Mouse (Mus musculus) right cerebral cortex, adult 2 months (tissue): ENCODE measurements around the gene Snx21.
"Not testable (repeated sequence)": the region's sequence is repeated elsewhere in the genome, so short reads cannot be mapped to it uniquely, and the experiment has no call there.

ENCODE experiments used
- DNase-seq, 2 experiments: peaks; one replicate each; pipeline ENCODE4 v3.0.0; 2021 to 2022; ENCODE audit warnings: low spot score in 2 of 2

Snx21 gene

DNA sequence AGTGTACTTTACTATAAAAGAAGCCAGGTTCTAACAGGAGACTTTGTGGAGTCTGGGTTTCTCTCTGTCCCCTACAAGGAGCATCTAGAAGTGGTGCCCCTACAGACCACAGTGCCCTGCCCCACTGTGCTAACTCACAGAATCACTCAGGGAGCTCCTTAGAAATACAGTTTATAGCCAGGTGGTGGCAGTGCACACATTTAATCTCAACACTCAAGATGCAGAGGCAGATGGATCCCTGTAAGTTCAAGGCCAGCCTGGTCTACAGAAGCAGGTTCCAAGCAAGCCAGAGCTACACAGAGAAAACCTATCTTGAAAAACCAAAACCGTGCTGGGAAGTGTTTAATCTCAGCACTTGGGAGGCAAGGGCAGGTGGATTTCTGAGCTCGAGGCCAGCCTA, 8.1 kb downstream of the Snx21 start:
- DNase-seq = no peak

GRCm38 (mm10) chr2:164794293-164794692, 8.7 kb downstream of the Snx21 start:
- DNase-seq = peak; percentile 87 to 89

DNA sequence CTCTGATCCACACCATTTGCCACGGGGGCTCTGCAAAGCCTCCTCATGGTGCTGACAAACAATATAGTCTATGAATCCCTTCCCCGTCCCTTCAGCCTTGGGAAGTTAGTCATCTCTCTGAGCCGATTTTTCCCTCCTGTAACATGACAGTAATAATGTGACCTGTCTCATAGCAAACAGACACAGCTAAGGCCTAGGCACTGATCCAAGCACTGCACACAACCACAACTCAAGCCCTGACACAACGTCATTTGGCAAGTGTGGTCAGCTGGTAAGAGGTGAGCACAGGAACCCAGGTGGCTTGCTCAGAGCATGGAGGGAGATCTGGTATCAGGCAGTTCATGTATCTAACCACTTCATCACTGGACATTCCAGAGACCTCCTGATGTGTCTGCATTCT, 10.2 kb downstream of the Snx21 start:
- DNase-seq = no peak

DNA sequence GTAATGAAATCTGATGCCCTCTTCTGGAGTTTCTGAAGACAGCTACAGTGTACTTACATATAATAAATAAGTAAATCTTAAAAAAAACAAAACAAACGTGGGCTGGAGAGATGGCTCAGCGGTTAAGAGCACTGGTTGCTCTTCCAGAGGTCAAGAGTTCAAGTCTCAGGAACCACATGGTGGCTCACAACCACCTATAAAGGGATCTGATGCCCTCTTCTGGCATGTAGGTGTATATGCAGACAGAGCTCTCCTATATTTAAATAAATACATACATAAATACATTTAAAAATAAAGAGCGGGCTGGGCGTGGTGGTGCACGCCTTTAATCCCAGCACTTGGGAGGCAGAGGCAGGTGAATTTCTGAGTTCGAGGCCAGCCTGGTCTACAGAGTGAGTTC, 12.9 kb downstream of the Snx21 start:
- DNase-seq = not testable (repeated sequence)

DNA sequence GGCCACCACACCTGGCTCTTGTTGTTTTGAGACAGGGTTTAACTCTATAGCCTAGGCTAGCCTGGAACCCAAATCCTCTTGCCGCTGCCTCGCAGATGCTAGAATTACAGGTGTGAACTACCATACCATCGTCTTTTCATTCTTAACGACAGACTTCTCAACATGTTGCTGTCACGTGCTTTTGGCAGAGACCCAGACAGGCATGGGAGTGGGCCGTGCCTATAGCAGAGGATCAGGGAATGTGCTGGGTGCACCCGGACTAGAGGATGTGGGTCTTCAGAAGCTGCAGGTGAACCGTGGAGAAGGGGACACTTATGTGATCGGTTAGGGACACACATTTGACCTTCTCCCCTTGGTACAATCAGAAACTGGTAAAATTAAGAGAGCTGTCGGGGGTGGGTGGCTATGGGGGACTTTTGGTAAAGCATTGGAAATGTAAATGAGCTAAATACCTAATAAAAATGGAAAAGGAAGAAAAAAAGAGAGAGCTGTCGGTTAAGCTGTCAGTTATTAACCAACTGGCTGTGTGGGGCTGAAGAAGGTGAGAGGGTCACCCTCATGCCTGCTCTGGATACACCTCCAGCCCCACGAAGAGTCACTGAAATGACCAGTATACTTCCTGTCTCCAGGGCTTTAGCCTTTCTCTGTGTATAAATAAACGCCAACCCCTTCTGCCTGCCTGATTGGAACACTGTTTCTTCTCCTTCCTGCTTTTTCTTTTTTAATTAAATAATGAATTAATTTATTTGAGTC, 14.8 kb downstream of the Snx21 start:
- DNase-seq = no peak

DNA sequence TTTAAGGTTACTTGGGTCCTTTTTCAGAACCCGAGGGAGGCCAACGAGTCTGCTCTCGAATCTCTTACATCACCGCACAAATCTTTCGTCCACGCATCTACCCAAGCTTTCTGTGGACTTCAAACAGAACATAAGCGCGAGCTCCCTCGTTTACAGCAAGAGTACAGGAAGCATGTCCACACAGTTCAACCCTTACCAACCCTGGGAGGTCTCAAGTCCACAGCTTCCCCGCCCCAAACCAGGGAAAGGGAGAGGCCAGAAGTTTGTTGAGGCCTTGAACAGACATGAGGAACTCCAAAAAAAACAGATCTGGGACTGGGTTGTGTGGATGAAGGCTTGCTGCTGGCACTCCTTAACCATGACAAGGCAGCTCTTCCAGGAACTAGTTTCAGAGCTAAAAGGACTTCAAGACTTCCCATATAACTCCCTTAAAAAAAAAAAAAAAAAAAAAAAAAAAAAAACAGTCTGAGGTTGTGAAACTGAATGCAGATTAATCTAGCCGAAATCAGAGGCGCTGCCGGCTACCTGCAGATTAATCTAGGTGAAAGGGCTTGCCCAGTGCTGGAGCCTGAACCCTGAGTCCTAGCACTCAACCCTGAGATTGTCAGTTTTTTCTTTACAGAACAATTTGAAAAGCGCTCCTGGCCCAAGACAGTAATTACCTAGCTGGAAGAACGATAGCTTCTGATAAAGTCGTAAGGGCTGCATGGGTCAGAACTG, 17.7 kb downstream of the Snx21 start:
- DNase-seq = no peak

- DNase-seq = no peak
Observed at GRCm38 (mm10) chr2:164803921-164804313, 18.3 kb downstream of the Snx21 start.

- peak; percentile 99 to 100 for DNase-seq
Observed at GRCm38 (mm10) chr2:164804533-164805331, 19.1 kb downstream of the Snx21 start, which contains the start of the genes Acot8 and Zswim3. Acot8 (minus strand) TSS chr2:164804882. Zswim3 (plus strand) TSS chr2:164805098.

DNA sequence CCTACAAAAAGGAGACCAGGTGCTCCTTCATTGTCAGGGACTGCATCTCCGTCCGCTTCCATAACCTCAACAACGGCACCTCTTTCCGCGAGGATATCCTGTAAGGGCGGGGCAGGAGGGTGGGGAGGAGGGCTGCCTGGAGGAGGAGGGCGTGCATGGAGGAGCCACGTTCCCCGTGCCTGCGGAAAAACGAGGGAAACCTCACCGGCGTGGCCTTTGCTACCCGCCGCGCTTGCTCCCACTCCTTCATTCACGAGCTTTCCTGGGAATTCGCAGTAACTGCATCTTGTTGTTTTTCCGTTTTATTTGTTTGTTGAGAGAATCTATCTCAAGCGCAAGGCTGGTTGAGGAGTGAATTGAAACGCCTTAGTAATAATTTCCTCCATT, 19.7 kb downstream of the Snx21 start:
- no peak for DNase-seq

DNA sequence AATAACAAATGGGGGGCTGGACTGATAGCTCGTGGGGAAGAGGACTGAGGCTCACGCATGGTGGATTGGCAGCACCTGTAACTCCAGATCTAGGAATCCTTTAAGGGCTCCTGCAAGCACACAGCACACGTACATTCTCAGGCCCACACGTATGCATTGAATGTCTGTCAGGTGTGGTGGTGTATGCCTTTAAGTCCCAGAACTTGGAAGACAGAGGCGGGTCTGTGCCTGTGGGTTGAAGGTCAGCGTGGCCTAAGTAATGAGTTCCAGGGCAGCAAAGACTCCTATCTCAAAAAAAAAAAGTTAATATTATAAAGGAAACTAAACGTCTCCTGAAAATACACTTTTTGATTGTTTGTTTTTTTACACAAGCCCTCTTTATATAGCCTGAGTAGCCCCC, 21.0 kb downstream of the Snx21 start:
- DNase-seq = no peak

DNA sequence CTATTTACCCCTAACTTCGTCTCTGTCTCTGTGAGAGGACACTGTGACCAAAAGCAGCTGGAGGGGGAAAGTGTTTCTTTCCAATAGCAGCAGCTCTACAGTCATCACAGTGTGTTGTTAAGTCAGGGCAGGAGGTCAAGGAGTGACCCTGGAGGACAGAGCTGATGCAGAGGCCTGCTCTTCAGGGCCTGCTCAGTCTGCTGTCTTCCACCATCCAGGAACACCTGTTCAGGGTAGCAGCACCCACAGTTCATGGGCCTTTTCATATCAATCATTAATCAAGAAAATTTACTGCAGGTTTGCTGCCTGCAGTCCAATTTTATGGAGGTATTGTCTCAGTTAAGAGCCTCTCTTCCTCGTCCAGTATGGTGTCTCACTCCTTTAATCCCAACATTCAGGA, 27.9 kb downstream of the Snx21 start:
- DNase-seq = no peak

- no peak for DNase-seq
Observed at GRCm38 (mm10) chr2:164815348-164815747, 29.7 kb downstream of the Snx21 start.

GRCm38 (mm10) chr2:164815821-164816220, 30.2 kb downstream of the Snx21 start:
- DNase-seq = no peak

DNA sequence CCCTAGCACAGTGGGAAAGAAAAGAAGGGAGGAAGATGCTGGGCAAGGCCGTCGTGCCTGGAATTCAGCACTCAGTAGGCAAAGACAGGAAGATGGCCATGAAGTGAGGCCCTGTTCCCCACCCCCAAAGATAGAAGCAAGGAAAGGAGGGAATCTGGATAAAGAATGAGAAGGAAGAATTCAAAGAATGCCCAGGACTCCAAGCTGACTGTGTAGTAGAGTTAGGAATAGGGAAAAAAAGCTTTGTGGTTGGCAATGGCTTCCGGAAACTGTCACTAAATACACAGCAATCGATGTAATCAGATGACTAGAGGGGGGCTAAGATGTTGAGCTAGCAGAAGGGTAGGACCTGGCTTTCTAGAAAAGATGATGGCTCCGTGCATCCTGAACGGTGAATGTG, 31.6 kb downstream of the Snx21 start:
- no peak for DNase-seq

DNA sequence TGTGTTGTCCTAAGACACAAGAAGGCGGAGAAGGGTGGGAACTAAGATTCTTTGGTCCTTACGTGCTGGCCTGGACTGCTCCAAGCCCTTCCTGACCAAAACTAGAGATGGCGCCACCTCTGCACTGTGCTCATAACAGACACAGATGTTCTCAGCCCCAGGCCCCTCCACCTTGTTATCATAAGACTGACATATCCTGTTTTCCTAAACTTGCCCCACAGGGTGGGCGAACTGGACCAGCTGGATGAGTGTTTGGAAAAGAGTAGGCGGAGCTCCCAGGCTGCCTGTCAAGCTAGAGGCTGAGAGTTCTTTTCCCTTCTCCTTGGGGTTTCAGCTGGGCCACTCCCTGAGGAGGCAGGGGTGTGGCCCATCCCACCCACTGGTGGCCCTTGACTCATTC, 32.1 kb downstream of the Snx21 start:
- no peak for DNase-seq

DNA sequence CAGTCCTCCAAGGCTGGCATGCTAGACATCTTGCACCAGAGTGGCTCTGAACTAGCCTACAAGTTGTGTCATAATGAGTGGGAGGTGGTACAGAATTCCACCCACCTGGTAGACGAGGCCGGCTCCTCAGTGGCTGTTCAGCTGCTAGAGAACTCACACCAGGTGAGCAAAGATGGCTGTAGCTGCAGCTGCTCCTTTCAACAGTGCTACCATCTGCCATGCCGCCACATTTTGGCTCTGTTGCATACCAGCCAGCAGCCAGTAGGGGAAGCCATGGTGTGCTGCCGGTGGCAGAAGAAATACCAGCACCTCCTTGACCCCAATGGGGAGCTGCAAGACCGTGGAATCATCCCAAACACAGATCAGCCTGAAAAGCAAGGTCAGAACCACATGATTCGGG, 35.4 kb downstream of the Snx21 start:
- DNase-seq = no peak

- peak; percentile 100 for DNase-seq
Observed at GRCm38 (mm10) chr2:164822636-164823165, 37.1 kb downstream of the Snx21 start, which contains the start of gene Zswim1. Zswim1 (plus strand) TSS chr2:164822686.

DNA sequence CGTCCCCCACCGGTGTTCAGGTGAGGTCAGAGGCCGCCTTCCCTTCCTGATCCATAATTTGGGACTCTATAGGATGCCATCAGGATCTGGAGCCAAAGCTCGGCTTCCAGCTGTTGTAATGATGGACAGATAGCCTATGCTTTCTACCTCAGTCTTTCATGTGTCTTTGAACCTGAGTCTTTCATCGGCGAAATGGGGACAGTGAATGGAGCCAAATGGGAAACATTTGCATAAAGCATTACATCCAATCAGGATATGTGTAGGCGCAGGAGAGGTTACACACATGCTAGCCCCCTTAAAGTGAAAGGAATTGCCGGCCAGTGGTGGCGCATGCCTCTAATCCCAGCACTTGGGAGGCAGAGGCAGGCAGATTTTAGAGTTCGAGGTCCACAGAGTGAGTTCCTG, 37.6 kb downstream of the Snx21 start:
- peak in 1 of 2 experiments; percentile 55 for DNase-seq

DNA sequence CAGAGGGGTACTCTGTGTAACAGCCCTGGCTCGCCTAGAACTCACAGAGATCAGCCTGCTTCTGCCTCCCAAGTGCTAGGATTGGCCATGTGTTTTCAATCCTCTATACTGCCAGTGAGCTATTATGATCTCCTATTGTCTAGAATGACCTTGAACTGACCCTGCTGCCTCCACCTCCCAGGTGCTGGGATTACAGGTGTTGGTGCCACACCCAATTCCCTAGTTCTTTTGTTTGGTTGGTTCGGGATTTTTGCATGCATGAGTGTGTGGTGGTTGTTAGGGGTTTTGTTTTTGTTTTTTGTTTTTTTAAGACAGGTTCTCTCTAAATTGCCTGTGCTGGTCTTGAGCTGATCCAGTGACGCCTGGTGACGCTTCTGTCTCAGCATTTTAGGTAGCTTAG, 38.3 kb downstream of the Snx21 start:
- DNase-seq = no peak

GRCm38 (mm10) chr2:164825521-164825920, 39.9 kb downstream of the Snx21 start:
- DNase-seq = no peak

GRCm38 (mm10) chr2:164827146-164827850, 41.7 kb downstream of the Snx21 start:
- no peak for DNase-seq
